Mouse (Mus musculus) erythroblast, embryonic 14.5 days (primary cell): ENCODE data around the gene Tmem59l.

Experiments
- GATA1 ChIP-seq: IDR thresholded peaks from 2 replicates; pipeline ENCODE4 v1.6.1; 2012; ENCODE audit warnings: low read length, inconsistent platforms, mixed read lengths
- TAL1 ChIP-seq: IDR thresholded peaks from 3 replicates; pipeline ENCODE4 v1.6.1; 2012; ENCODE audit warnings: low read length, inconsistent platforms, mixed read lengths

- TF ChIP-seq GATA1 (no peak), TAL1 (no peak)
These were observed 26.6 kb downstream of the Tmem59l start for GRCm38 (mm10) chr8:70460606-70461005.
